Mouse (Mus musculus) macrophage (primary cell): ENCODE measurements around the gene Mrps11. TPM values are rescaled to one million over a fixed set of nuclear protein-coding genes. Genes with fewer than 3 reads are reported as not detected.

Source experiments
- H3K27ac ChIP-seq: fragments of 350-480 bp; formaldehyde crosslinking; 2 replicates; pipeline ENCODE4 v1.9.0; 2021
- H3K36me3 ChIP-seq: fragments of 350-480 bp; formaldehyde crosslinking; 2 replicates; pipeline ENCODE4 v1.9.0; 2021; ENCODE audit errors: inconsistent target
- H3K4me3 ChIP-seq: fragments of 350-480 bp; formaldehyde crosslinking; 2 replicates; pipeline ENCODE4 v1.9.0; 2021; ENCODE audit errors: inconsistent target
- H3K79me2 ChIP-seq: fragments of 350-480 bp; formaldehyde crosslinking; 2 replicates; pipeline ENCODE4 v1.9.0; 2021; ENCODE audit errors: inconsistent target
- WGBS: methylation state at CpG from one replicate; pipeline ENCODE4 v1.1.7; 2026; ENCODE audit warnings: inconsistent platforms; ENCODE audit not compliant: missing documents; 5-methylcytosine and 5-hydroxymethylcytosine counted together
- polyA plus RNA-seq: library from polyadenylated mRNA; stranded (reverse); fragments of 250-400 nt; gene quantifications from 3 replicates; pipeline ENCODE4 v1.2.4, GENCODE M21; 2018; ENCODE audit warnings: inconsistent platforms
- total RNA-seq, 78 experiments: library from RNA; depleted of rRNA; stranded (reverse); fragments of 250-400 nt; gene quantifications; 1 replicate in 9 of 78; 2 replicates in 24 of 78; 3 replicates in 43 of 78; 4 replicates in 2 of 78; pipeline ENCODE4 v1.2.4; 2018; ENCODE audit warnings: inconsistent platforms in 56 of 78

The Mrps11 gene
- total RNA-seq (2018; cell fraction: chromatin; rRNA removed), result 10 to 100 TPM in 11 of 26 experiments, 1 to 10 TPM in 15; 1.7 to 20.8 (median 9.3) TPM
- 10 to 100 TPM; 12.1 to 25.5 (median 20.2) TPM for total RNA-seq (2018; cell fraction: cytosol; rRNA removed)
- 10 to 100 TPM in 7 of 26 experiments, 1 to 10 TPM in 19; 1.7 to 18.7 (median 7.9) TPM for total RNA-seq (2018; cell fraction: nucleus; rRNA removed)
- 19.1 to 26.7 TPM (median 19.5 TPM) in 3 replicates for polyA plus RNA-seq

DNA sequence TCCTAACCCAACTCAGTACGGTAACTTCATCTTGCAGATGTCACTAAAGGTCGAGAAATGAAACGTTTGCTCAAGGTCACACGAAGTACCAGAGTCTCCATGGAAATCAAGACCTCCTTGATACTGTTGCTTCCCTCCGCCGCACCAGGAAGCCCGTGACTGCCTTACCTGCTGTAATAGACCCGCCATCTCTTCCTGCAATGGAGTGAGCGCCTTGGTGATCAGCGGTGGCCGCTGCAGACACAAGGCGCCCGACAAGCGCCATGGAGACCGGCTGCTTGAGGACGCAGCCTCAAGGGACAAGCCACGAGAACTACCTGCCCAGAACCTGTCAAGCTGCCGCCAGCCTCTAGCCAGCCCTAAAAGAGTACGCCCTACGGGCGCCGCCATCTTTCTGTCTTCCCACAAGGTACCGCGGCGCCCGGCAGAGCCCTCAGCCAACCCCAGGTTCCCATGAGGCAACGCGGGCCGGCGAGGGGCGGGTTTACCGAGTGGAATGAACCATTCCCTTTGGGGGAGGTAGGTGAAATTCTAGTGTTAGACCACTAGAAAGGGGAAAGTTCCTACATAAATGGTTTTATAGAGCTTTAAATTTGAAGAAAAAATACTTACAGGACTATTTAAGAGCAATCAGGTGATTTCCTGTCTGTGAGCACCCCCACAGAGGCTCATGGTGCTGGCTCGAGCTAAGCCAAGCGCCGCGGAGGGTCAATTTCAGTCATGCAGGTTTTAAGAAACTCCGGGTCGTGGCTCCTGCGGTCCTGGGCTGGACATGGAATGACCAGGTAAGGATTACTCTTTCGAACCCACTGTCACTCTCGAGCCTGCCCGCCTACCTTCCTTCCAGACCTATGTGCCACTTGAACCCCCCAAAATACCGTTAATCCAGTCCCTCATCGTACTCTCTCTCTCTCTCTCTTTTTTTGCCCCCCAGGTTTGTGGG is at the start of gene Mrps11, which contains the start of gene Mrpl46:
Mrps11 (plus strand) TSS at position 481 of the 943 bp plus-strand sequence.
Mrpl46 (minus strand) TSS at position 893 of the 943 bp plus-strand sequence.
- Histone ChIP-seq H3K36me3 (peaks cover 22% of the 10 kb centered on the region), H3K4me3 (peak within 1 kb of the TSS; percentile 99), H3K79me2 (peaks cover 29% of the 10 kb centered on the region), H3K27ac (peak within 1 kb of the TSS; percentile 92)
- WGBS, result under 1% methylated on average over 44 of the region's 44 CpGs

DNA sequence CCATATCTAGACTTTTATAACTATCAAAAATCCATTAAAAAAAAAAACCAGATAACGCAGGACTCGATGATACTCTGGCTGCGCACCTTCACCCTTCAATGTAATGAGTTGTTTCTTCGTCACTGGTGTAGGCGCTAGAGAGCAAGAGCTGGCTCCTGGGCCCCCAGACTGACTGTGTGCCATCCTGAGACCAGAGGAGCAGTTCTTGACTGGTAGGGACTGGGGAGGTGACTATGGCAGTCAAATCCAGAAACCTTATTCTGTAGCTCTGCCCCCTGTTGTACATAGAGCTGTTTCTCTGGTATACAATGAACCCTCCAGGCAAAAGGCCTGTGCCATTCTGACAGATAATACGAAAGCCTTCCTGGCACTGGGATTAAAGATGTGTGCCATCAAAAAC is 45.7 kb upstream of the Mrps11 start:
- 91% methylated on average over 6 of the region's 6 CpGs for WGBS
- no peaks in the 10 kb centered on the region for H3K79me2 ChIP-seq
- no peak overlapping the region for H3K27ac ChIP-seq
- H3K36me3 ChIP-seq, result no peaks in the 10 kb centered on the region
- H3K4me3 ChIP-seq, result no peak overlapping the region

- no peak within 1 kb of the TSS for H3K27ac ChIP-seq
- 85% methylated on average over 5 of the region's 5 CpGs for WGBS
- no peaks in the 10 kb centered on the region for H3K79me2 ChIP-seq
- no peaks in the 10 kb centered on the region for H3K36me3 ChIP-seq
- H3K4me3 ChIP-seq, result no peak within 1 kb of the TSS
Measured at GRCm38 (mm10) chr7:78737614-78738210, 45.2 kb upstream of the Mrps11 start, which contains the start of gene Ntrk3. Gene Ntrk3 (minus strand): TSS chr7:78738012.

GRCm38 (mm10) chr7:78739351-78740000 is 43.4 kb upstream of the Mrps11 start:
- Histone ChIP-seq H3K27ac (no peak overlapping the region), H3K36me3 (no peaks in the 10 kb centered on the region), H3K79me2 (no peaks in the 10 kb centered on the region), H3K4me3 (no peak overlapping the region)
- WGBS, result 80% methylated on average over 8 of the region's 8 CpGs

DNA sequence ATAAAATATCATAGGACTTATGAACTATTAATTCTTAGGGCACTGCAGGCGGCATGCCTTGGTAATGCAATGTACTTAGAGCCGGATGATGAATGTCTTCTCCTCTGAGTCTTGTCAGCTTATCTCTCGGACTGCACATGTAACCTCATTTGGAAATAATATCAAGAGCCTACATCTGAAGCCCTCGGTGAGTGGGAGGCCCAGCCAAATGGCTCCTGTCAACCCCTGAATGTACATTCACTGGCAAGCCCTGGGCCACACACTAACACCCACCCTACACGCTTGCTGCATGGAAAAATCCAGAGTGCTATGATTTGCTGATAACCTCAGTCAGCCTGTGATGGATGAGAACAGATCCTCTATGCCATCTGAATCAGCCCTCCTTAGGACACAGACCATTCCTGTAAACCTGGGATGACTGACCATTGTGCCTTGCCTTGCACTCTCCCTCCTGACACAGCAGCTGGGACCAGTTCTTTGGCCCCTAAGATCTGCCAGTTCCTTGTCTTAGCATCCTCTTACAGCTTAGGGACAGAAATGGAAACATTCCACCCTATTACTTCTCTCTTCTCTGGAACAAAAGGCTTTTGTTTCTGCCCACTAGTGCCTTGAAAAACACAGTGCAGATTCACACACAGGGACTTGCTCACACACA is 39.1 kb upstream of the Mrps11 start:
- H3K79me2 ChIP-seq, result no peaks in the 10 kb centered on the region
- no peak overlapping the region for H3K27ac ChIP-seq
- H3K4me3 ChIP-seq, result no peak overlapping the region
- WGBS, result 92% methylated on average over 5 of the region's 5 CpGs
- H3K36me3 ChIP-seq, result no peaks in the 10 kb centered on the region

GRCm38 (mm10) chr7:78752961-78753360 is 30.0 kb upstream of the Mrps11 start:
- no peak overlapping the region for H3K4me3 ChIP-seq
- no peaks in the 10 kb centered on the region for H3K79me2 ChIP-seq
- 75% methylated on average over 4 of the region's 4 CpGs for WGBS
- H3K36me3 ChIP-seq, result no peaks in the 10 kb centered on the region
- no peak overlapping the region for H3K27ac ChIP-seq

DNA sequence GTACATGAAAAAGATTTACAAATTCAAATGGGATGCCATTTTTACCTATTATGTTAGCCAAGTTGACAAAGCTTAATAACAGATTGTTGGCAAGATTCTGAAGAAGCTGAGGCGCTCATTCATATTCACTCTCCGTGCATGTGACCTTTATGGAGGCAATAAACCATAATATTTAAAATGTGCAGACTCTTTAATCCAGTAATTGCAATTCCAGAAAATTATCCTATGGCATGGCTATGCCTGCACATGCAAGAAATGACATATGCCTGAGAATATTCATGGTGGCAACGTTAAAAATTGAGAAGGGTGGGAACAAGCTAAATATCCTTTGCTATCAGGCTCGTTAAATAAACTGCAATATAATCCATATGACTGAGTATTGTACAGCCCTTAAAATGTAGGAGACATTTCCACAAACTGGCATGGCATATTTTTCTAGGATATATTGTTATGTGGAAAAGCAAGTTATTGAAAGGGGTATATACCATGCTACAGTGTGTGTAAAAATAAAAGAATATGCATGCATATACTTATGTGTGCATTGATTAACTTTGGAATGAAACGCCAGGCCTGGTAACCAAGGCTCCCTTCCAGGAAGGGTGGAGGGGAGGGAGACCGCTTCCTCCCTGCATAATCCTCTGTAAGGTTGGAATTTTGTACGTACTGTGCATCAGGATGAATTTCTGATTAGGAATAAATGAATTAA is 29.0 kb upstream of the Mrps11 start:
- 89% methylated on average over 7 of the region's 7 CpGs for WGBS
- Histone ChIP-seq H3K27ac (no peak overlapping the region), H3K36me3 (no peaks in the 10 kb centered on the region), H3K79me2 (no peaks in the 10 kb centered on the region), H3K4me3 (no peak overlapping the region)

GRCm38 (mm10) chr7:78754458-78755000 is 28.4 kb upstream of the Mrps11 start:
- no peak overlapping the region for H3K4me3 ChIP-seq
- 74% methylated on average over 8 of the region's 8 CpGs for WGBS
- no peak overlapping the region for H3K27ac ChIP-seq
- no peaks in the 10 kb centered on the region for H3K36me3 ChIP-seq
- H3K79me2 ChIP-seq, result no peaks in the 10 kb centered on the region

DNA sequence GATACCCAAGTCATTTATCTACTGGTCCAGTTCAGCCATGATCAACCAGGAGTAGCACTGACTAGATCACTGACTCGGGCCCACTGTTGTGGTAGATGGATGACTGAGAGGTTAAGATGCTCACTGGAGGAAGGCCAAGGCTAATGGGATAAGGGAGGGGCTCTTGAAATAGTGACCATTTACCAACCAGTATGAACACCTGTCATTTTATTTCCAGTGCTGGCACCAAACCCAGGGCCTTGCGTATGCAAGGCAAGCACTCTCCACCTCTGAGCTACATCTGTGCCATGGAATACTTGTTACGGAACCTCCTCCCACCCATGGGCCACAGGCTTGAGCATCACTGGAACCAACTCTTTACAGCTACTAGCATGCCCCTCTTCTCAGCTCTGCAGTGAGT is 19.1 kb upstream of the Mrps11 start:
- Histone ChIP-seq H3K4me3 (no peak overlapping the region), H3K36me3 (no peaks in the 10 kb centered on the region), H3K79me2 (no peaks in the 10 kb centered on the region), H3K27ac (no peak overlapping the region)
- 89% methylated on average over 3 of the region's 3 CpGs for WGBS

GRCm38 (mm10) chr7:78765215-78765631 is 17.7 kb upstream of the Mrps11 start:
- 83% methylated on average over 5 of the region's 5 CpGs for WGBS
- H3K79me2 ChIP-seq, result no peaks in the 10 kb centered on the region

GRCm38 (mm10) chr7:78766019-78766683 is 16.8 kb upstream of the Mrps11 start:
- Histone ChIP-seq H3K4me3 (no peak overlapping the region), H3K79me2 (no peaks in the 10 kb centered on the region), H3K27ac (no peak overlapping the region), H3K36me3 (no peaks in the 10 kb centered on the region)
- WGBS, result 26% methylated on average over 18 of the region's 18 CpGs

More at GRCm38 (mm10) chr7:78765215-78765631, 17.7 kb upstream of the Mrps11 start:
- no peak overlapping the region for H3K4me3 ChIP-seq
- no peak overlapping the region for H3K27ac ChIP-seq
- H3K36me3 ChIP-seq, result no peaks in the 10 kb centered on the region

- Histone ChIP-seq H3K27ac (no peak overlapping the region), H3K36me3 (no peaks in the 10 kb centered on the region), H3K4me3 (no peak overlapping the region), H3K79me2 (no peaks in the 10 kb centered on the region)
- WGBS, result 84% methylated on average over 12 of the region's 12 CpGs
Measured at GRCm38 (mm10) chr7:78767929-78768531, 14.9 kb upstream of the Mrps11 start.
